Mouse (Mus musculus): ENCODE measurements around the gene P4htm.

GRCm38 (mm10) chr9:108626498-108626897 lies 29.0 kb upstream of the P4htm start:
- TF ChIP-seq E2F4 (IDR thresholded peaks at IDR 0.05; ENCODE audit: borderline replicate concordance, low read depth, low read length), result no peak
- TF ChIP-seq USF1 (IDR thresholded peaks at IDR 0.05; ENCODE audit: low read depth, low read length), result no peak
- no peak for TF ChIP-seq CTCF (IDR thresholded peaks at IDR 0.05 in 2 of 3, conservative IDR thresholded peaks at IDR 0.05 in 1 of 3; ENCODE audit: control insufficient read depth in 1 of 3, insufficient read depth in 1 of 3, low read depth in 2 of 3, low read length in 3 of 3, poor library complexity in 1 of 3, severe bottlenecking in 1 of 3)
- TF ChIP-seq SIN3A (IDR thresholded peaks at IDR 0.05; ENCODE audit: low read length), result no peak
- TF ChIP-seq CHD2 (IDR thresholded peaks at IDR 0.05; ENCODE audit: low read length), result no peak
- no peak for TF ChIP-seq MAFK (IDR thresholded peaks at IDR 0.05; ENCODE audit: borderline replicate concordance, low read depth, low read length)
- TF ChIP-seq MAX (IDR thresholded peaks at IDR 0.05; ENCODE audit: low read length), result no peak
- TF ChIP-seq TAL1 (IDR thresholded peaks at IDR 0.05; ENCODE audit: low read length), result no peak
- TF ChIP-seq POLR2A (IDR thresholded peaks at IDR 0.05; ENCODE audit: control insufficient read depth in 1 of 2, insufficient read depth in 1 of 2, low read depth in 1 of 2, low read length in 2 of 2, poor library complexity in 1 of 2), result no peak
- TF ChIP-seq TCF12 (IDR thresholded peaks at IDR 0.05; ENCODE audit: low read depth, low read length), result no peak
